Mouse (Mus musculus) MEL (cell line): ENCODE measurements around the gene Sdccag8. TPM values are rescaled to one million over a fixed set of nuclear protein-coding genes. Genes with fewer than 3 reads are reported as not detected.

Experiments used
- DNase-seq: peaks from one replicate; pipeline ENCODE4 v3.0.0; 2011; ENCODE audit warnings: low read depth, low spot score
- H3K27ac ChIP-seq: 2 replicates; pipeline ENCODE4 v1.5.1; 2012; ENCODE audit warnings: low read depth, mild to moderate bottlenecking, control low read depth, low read length, moderate library complexity; ENCODE audit not compliant: control insufficient read depth
- H3K27me3 ChIP-seq, 2 experiments: fragments of 150-350 bp in 1 of 2; sonication (generic) in 1 of 2; 2 replicates each; pipeline ENCODE4 v1.6.1; 2012; ENCODE audit warnings: low read length in 2 of 2, mild to moderate bottlenecking in 2 of 2, improper control_type of control experiment in 1 of 2, moderate library complexity in 1 of 2; ENCODE audit not compliant: insufficient read depth in 2 of 2, control insufficient read depth in 1 of 2
- H3K36me3 ChIP-seq, 2 experiments: 2 replicates each; pipeline ENCODE4 v1.6.1; 2012 to 2014; ENCODE audit warnings: low read length in 2 of 2, improper control_type of control experiment in 1 of 2, inconsistent platforms in 1 of 2, mild to moderate bottlenecking in 1 of 2; ENCODE audit not compliant: insufficient read depth in 2 of 2, control insufficient read depth in 1 of 2
- H3K4me1 ChIP-seq, 2 experiments: fragments of 150-350 bp in 1 of 2; sonication (generic) in 1 of 2; 2 replicates each; pipeline ENCODE4 v1.6.1; 2012; ENCODE audit warnings: low read length in 2 of 2, improper control_type of control experiment in 1 of 2, mild to moderate bottlenecking in 1 of 2; ENCODE audit not compliant: insufficient read depth in 2 of 2, control insufficient read depth in 1 of 2
- H3K4me3 ChIP-seq, 2 experiments: fragments of 150-350 bp in 1 of 2; sonication (generic) in 1 of 2; 2 replicates each; pipeline ENCODE4 v1.5.1; 2012; ENCODE audit warnings: low read depth in 2 of 2, low read length in 2 of 2, mild to moderate bottlenecking in 2 of 2, moderate library complexity in 2 of 2, control low read depth in 1 of 2, improper control_type of control experiment in 1 of 2; ENCODE audit not compliant: control insufficient read depth in 1 of 2, insufficient read depth in 1 of 2
- H3K79me2 ChIP-seq: 2 replicates; pipeline ENCODE4 v1.6.1; 2012; ENCODE audit warnings: mild to moderate bottlenecking, low read length, moderate library complexity; ENCODE audit not compliant: control insufficient read depth, poor library complexity, insufficient read depth
- H3K9ac ChIP-seq: 2 replicates; pipeline ENCODE4 v1.6.1; 2012; ENCODE audit warnings: low read depth, mild to moderate bottlenecking, control low read depth, low read length, moderate library complexity; ENCODE audit not compliant: control insufficient read depth, poor library complexity, severe bottlenecking
- H3K9me3 ChIP-seq: fragments of 150-350 bp; sonication (generic); replicated peaks from 2 replicates; pipeline ENCODE4 v1.6.1; 2012; ENCODE audit warnings: mild to moderate bottlenecking, low read length, improper control_type of control experiment, moderate library complexity; ENCODE audit not compliant: insufficient read depth
- BHLHE40 ChIP-seq: IDR thresholded peaks from 2 replicates; pipeline ENCODE4 v1.6.1; 2012; ENCODE audit warnings: low read depth, mild to moderate bottlenecking, inconsistent platforms, low read length, improper control_type of control experiment, borderline replicate concordance
- CHD1 ChIP-seq: IDR thresholded peaks from 2 replicates; pipeline ENCODE4 v1.6.1; 2012; ENCODE audit warnings: low read depth, mild to moderate bottlenecking, inconsistent platforms, low read length, improper control_type of control experiment
- CTCF ChIP-seq, 3 experiments: IDR thresholded peaks in 2 of 3; conservative IDR thresholded peaks in 1 of 3; 2 replicates each; pipeline ENCODE4 v1.5.1; 2011 to 2012; ENCODE audit warnings: low read length in 3 of 3, low read depth in 2 of 3, mild to moderate bottlenecking in 2 of 3, improper control_type of control experiment in 1 of 3, inconsistent platforms in 1 of 3, mixed read lengths in 1 of 3, moderate library complexity in 1 of 3; ENCODE audit not compliant: control insufficient read depth in 1 of 3, insufficient read depth in 1 of 3, poor library complexity in 1 of 3, severe bottlenecking in 1 of 3
- E2F4 ChIP-seq: IDR thresholded peaks from 2 replicates; pipeline ENCODE4 v1.6.1; 2011; ENCODE audit warnings: low read depth, low read length, improper control_type of control experiment, borderline replicate concordance
- ELF1 ChIP-seq: IDR thresholded peaks from 2 replicates; pipeline ENCODE4 v1.6.1; 2014; ENCODE audit warnings: low read depth, mild to moderate bottlenecking, inconsistent platforms, low read length, improper control_type of control experiment, moderate library complexity
- GABPA ChIP-seq: IDR thresholded peaks from 2 replicates; pipeline ENCODE4 v1.6.1; 2012; ENCODE audit warnings: low read depth, mild to moderate bottlenecking, inconsistent platforms, low read length, improper control_type of control experiment, moderate library complexity
- GATA1 ChIP-seq: IDR thresholded peaks from 2 replicates; pipeline ENCODE4 v1.6.1; 2011; ENCODE audit warnings: low read depth, low read length, improper control_type of control experiment
- HCFC1 ChIP-seq: IDR thresholded peaks from 2 replicates; pipeline ENCODE4 v1.6.1; 2012; ENCODE audit warnings: low read depth, mild to moderate bottlenecking, inconsistent platforms, low read length, improper control_type of control experiment, moderate library complexity
- KAT2A ChIP-seq: conservative IDR thresholded peaks from 2 replicates; pipeline ENCODE4 v1.6.1; 2012; ENCODE audit warnings: low read depth, low read length, improper control_type of control experiment, inconsistent platforms
- MAZ ChIP-seq: IDR thresholded peaks from 2 replicates; pipeline ENCODE4 v1.6.1; 2012; ENCODE audit warnings: low read depth, mild to moderate bottlenecking, inconsistent platforms, low read length, improper control_type of control experiment
- MEF2A ChIP-seq: IDR thresholded peaks from 2 replicates; pipeline ENCODE4 v1.6.1; 2014; ENCODE audit warnings: low read depth, mild to moderate bottlenecking, inconsistent platforms, low read length, improper control_type of control experiment; ENCODE audit not compliant: poor library complexity, insufficient replicate concordance, severe bottlenecking; ENCODE audit errors: extremely low read depth
- MYB ChIP-seq: IDR thresholded peaks from 2 replicates; pipeline ENCODE4 v1.6.1; 2011; ENCODE audit warnings: mild to moderate bottlenecking, low read depth, low read length, improper control_type of control experiment
- MYC ChIP-seq: IDR thresholded peaks from 2 replicates; pipeline ENCODE4 v1.6.1; 2011; ENCODE audit warnings: low read depth, mild to moderate bottlenecking, low read length, improper control_type of control experiment, moderate library complexity
- NELFE ChIP-seq: IDR thresholded peaks from 2 replicates; pipeline ENCODE4 v1.6.1; 2011; ENCODE audit warnings: low read depth, low read length, improper control_type of control experiment
- POLR2AphosphoS5 ChIP-seq: IDR thresholded peaks from 2 replicates; pipeline ENCODE4 v1.6.1; 2012; ENCODE audit warnings: low read depth, borderline replicate concordance, mild to moderate bottlenecking, inconsistent platforms, low read length, moderate library complexity, mixed read lengths
- RCOR1 ChIP-seq: IDR thresholded peaks from 2 replicates; pipeline ENCODE4 v1.6.1; 2012; ENCODE audit warnings: low read depth, mild to moderate bottlenecking, inconsistent platforms, low read length, improper control_type of control experiment
- SMC3 ChIP-seq: IDR thresholded peaks from 2 replicates; pipeline ENCODE4 v1.6.1; 2011; ENCODE audit warnings: low read depth, low read length, improper control_type of control experiment
- TAL1 ChIP-seq: IDR thresholded peaks from 2 replicates; pipeline ENCODE4 v1.6.1; 2012; ENCODE audit warnings: mild to moderate bottlenecking, inconsistent platforms, low read length, moderate library complexity, mixed read lengths
- TBP ChIP-seq: IDR thresholded peaks from 2 replicates; pipeline ENCODE4 v1.8.0; 2011; ENCODE audit warnings: low read depth, low read length, improper control_type of control experiment
- UBTF ChIP-seq: IDR thresholded peaks from 2 replicates; pipeline ENCODE4 v1.6.1; 2012; ENCODE audit warnings: low read depth, mild to moderate bottlenecking, inconsistent platforms, low read length, improper control_type of control experiment, moderate library complexity, borderline replicate concordance; ENCODE audit not compliant: insufficient read depth
- USF1 ChIP-seq: IDR thresholded peaks from 2 replicates; pipeline ENCODE4 v1.6.1; 2014; ENCODE audit warnings: low read depth, mild to moderate bottlenecking, inconsistent platforms, low read length, improper control_type of control experiment, moderate library complexity
- ZC3H11A ChIP-seq: IDR thresholded peaks from 2 replicates; pipeline ENCODE4 v1.6.1; 2012; ENCODE audit warnings: low read depth, mild to moderate bottlenecking, inconsistent platforms, low read length, improper control_type of control experiment
- ZMIZ1 ChIP-seq: IDR thresholded peaks from 2 replicates; pipeline ENCODE4 v1.6.1; 2012; ENCODE audit warnings: low read depth, mild to moderate bottlenecking, inconsistent platforms, low read length, improper control_type of control experiment, moderate library complexity
- polyA plus RNA-seq, 2 experiments: library from polyadenylated mRNA; stranded (reverse) in 1 of 2; unstranded in 1 of 2; fragments of >175 nt in 1 of 2; fragments of >200 nt in 1 of 2; gene quantifications; 2 replicates each; pipeline versions ENCODE4 v1.2.1 to v1.2.4; 2012; ENCODE audit warnings: low replicate concordance in 2 of 2, low read depth in 1 of 2; ENCODE audit not compliant: insufficient read length in 2 of 2, insufficient read depth in 1 of 2, missing spikeins in 1 of 2
- total RNA-seq: library from RNA; depleted of rRNA; stranded (reverse); fragments of 300-350 nt; gene quantifications from 2 replicates; pipeline ENCODE4 v1.2.3, GENCODE M21; 2012

The Sdccag8 gene
- total and polyA plus RNA-seq, 3 experiments = 4.6 to 7.8 TPM; not detected in 1

GRCm38 (mm10) chr1:176950061-176950460 lies 135.6 kb downstream of the Sdccag8 start:
- no peak for TF ChIP-seq RCOR1
- no peaks in the 10 kb centered on the region for H3K9me3 ChIP-seq
- no peak overlapping the region for H3K4me3 ChIP-seq
- H3K27me3 ChIP-seq = no peaks in the 10 kb centered on the region
- H3K36me3 ChIP-seq = no peaks in the 10 kb centered on the region
- no peaks in the 10 kb centered on the region for H3K79me2 ChIP-seq
- no peaks in the 10 kb centered on the region for H3K4me1 ChIP-seq
- DNase-seq = no peak
- no peak overlapping the region for H3K27ac ChIP-seq
- H3K9ac ChIP-seq = no peak overlapping the region

- H3K4me1 ChIP-seq = no peaks in the 10 kb centered on the region
- no peaks in the 10 kb centered on the region for H3K36me3 ChIP-seq
- no peaks in the 10 kb centered on the region for H3K79me2 ChIP-seq
- no peak overlapping the region for H3K9ac ChIP-seq
- no peak for DNase-seq
- no peaks in the 10 kb centered on the region for H3K27me3 ChIP-seq
- H3K4me3 ChIP-seq = no peak overlapping the region
- H3K27ac ChIP-seq = no peak overlapping the region
- H3K9me3 ChIP-seq = no peaks in the 10 kb centered on the region
- TF ChIP-seq TAL1 (no peak), POLR2AphosphoS5 (no peak), MAZ (no peak), GABPA (no peak), USF1 (no peak), MYC (no peak), HCFC1 (no peak), ELF1 (no peak), ZC3H11A (no peak), RCOR1 (no peak), CTCF (IDR thresholded peaks at IDR 0.05 in 2 of 3, conservative IDR thresholded peaks at IDR 0.05 in 1 of 3; ENCODE audit: control insufficient read depth in 1 of 3, insufficient read depth in 1 of 3, low read depth in 2 of 3, low read length in 3 of 3, poor library complexity in 1 of 3, severe bottlenecking in 1 of 3) (no peak), MEF2A (no peak), NELFE (no peak), TBP (no peak), ZMIZ1 (no peak)
Observed at GRCm38 (mm10) chr1:176951836-176952235, 137.4 kb downstream of the Sdccag8 start.

GRCm38 (mm10) chr1:176958311-176958710 lies 143.9 kb downstream of the Sdccag8 start:
- H3K9me3 ChIP-seq = no peaks in the 10 kb centered on the region
- no peaks in the 10 kb centered on the region for H3K79me2 ChIP-seq
- no peak overlapping the region for H3K27ac ChIP-seq
- H3K36me3 ChIP-seq = no peaks in the 10 kb centered on the region
- no peaks in the 10 kb centered on the region for H3K4me1 ChIP-seq
- no peaks in the 10 kb centered on the region for H3K27me3 ChIP-seq
- no peak overlapping the region for H3K9ac ChIP-seq
- no peak for DNase-seq
- TF ChIP-seq UBTF = no peak
- TF ChIP-seq ZMIZ1 = no peak
- no peak for TF ChIP-seq GATA1
- no peak for TF ChIP-seq POLR2AphosphoS5
- TF ChIP-seq SMC3 = no peak
- TF ChIP-seq CHD1 = no peak
- TF ChIP-seq BHLHE40 = no peak
- no peak for TF ChIP-seq MYB
- no peak for TF ChIP-seq GABPA
- no peak for TF ChIP-seq MAZ
- no peak for TF ChIP-seq ZC3H11A
- TF ChIP-seq E2F4 = no peak
- no peak for TF ChIP-seq KAT2A
- TF ChIP-seq HCFC1 = no peak
- no peak for TF ChIP-seq TBP
- H3K4me3 ChIP-seq = no peak overlapping the region
